ENCODE assay signal across 26 mouse cellular contexts in genomic region chr10:110380792-110381191, GRCm38 (mm10).
A peak's percentile ranks its signal among the peaks of the same experiment; 100 is the strongest.
DNase-seq lines count a peak whose midpoint lies in the region; ATAC-seq and TF ChIP-seq lines count a peak whose summit lies in the region.
"Had no signal": no experiment of that assay in that cellular context is flagged by ENCODE, and none has a peak within 500 bp of the region (broad histone marks: within the 10 kb centered on the region; RNA-seq: fewer than 3 reads in every experiment).

No protein-coding gene starts in this region.

- TF ChIP-seq CTCF in forebrain, postnatal 0 days (IDR thresholded peaks at IDR 0.05; ENCODE audit: low read depth) = no peak

- no peaks in the 10 kb centered on the region for H3K9me3 ChIP-seq in forebrain, embryonic 14.5 days (replicated peaks; ENCODE audit: control insufficient read depth, low read length)
- H3K9me3 ChIP-seq in forebrain, embryonic 10.5 days = no peaks in the 10 kb centered on the region
- H3K9me3 ChIP-seq in forebrain, postnatal 0 days (ENCODE audit: low read length) = no peaks in the 10 kb centered on the region
- no peaks in the 10 kb centered on the region for H3K9me3 ChIP-seq in forebrain, embryonic 11.5 days (ENCODE audit: control insufficient read depth, low read length)
- H3K9me3 ChIP-seq: embryonic facial prominence, embryonic 12.5 days; embryonic facial prominence, embryonic 15.5 days; heart, embryonic 10.5 days; heart, embryonic 13.5 days; hindbrain, embryonic 12.5 days; hindbrain, embryonic 15.5 days had no signal

- no peak overlapping the region for H3K27ac ChIP-seq in forebrain, embryonic 14.5 days (ENCODE audit: low read depth, low read length)
- no peak overlapping the region for H3K27ac ChIP-seq in forebrain, embryonic 10.5 days
- H3K27ac ChIP-seq in forebrain, postnatal 0 days (ENCODE audit: low read depth, low read length) = no peak overlapping the region
- H3K27ac ChIP-seq in forebrain, embryonic 11.5 days (ENCODE audit: low read depth, low read length) = no peak overlapping the region
- H3K27ac ChIP-seq: embryonic facial prominence, embryonic 12.5 days; embryonic facial prominence, embryonic 15.5 days; heart, adult 2 months; heart, embryonic 10.5 days; heart, embryonic 13.5 days; hindbrain, embryonic 12.5 days; hindbrain, embryonic 15.5 days had no signal

- no peak for ATAC-seq in forebrain, embryonic 14.5 days
- ATAC-seq in forebrain, postnatal 0 days = peak; percentile 76
- ATAC-seq in forebrain, embryonic 11.5 days (replicated peaks; ENCODE audit: low FRiP score) = no peak
- ATAC-seq: intestine, postnatal 0 days; Patski had no signal

- H3K36me3 ChIP-seq in forebrain, embryonic 14.5 days (ENCODE audit: control insufficient read depth, insufficient read depth, low read length) = no peaks in the 10 kb centered on the region
- no peaks in the 10 kb centered on the region for H3K36me3 ChIP-seq in forebrain, embryonic 10.5 days (replicated peaks)
- no peaks in the 10 kb centered on the region for H3K36me3 ChIP-seq in forebrain, postnatal 0 days (ENCODE audit: insufficient read depth)
- H3K36me3 ChIP-seq in forebrain, embryonic 11.5 days (ENCODE audit: control insufficient read depth, insufficient read depth, low read length) = no peaks in the 10 kb centered on the region
- H3K36me3 ChIP-seq: embryonic facial prominence, embryonic 12.5 days; embryonic facial prominence, embryonic 15.5 days; G1E; heart, embryonic 10.5 days; heart, embryonic 13.5 days; hindbrain, embryonic 12.5 days; hindbrain, embryonic 15.5 days had no signal

- peak; percentile 65 for DNase-seq in forebrain, embryonic 14.5 days (ENCODE audit: low spot score)
- no peak for DNase-seq in forebrain, embryonic 10.5 days (ENCODE audit: extremely low spot score, low spot score)
- peak; percentile 72 for DNase-seq in forebrain, postnatal 0 days
- DNase-seq in forebrain, embryonic 11.5 days (ENCODE audit: low spot score) = no peak
- DNase-seq in brain, adult 2 months (ENCODE audit: low read depth, low spot score) = peak; percentile 30
- no peak for DNase-seq in ovary, postnatal 36 days (ENCODE audit: low spot score)
- DNase-seq: adrenal gland, postnatal 10 days; adrenal gland, postnatal 36 days; B cell, adult 2 months; cerebellum, adult 11-12 months; cerebellum, adult 9-10 months; cerebellum, postnatal 25 days; gastrocnemius, postnatal 25 days; heart, adult 2 months; heart, postnatal 14 days; kidney, adult 2 months had no signal

- H3K4me3 ChIP-seq in forebrain, embryonic 14.5 days (ENCODE audit: low read depth, low read length) = no peak overlapping the region
- H3K4me3 ChIP-seq in forebrain, embryonic 10.5 days = no peak overlapping the region
- H3K4me3 ChIP-seq in forebrain, postnatal 0 days (ENCODE audit: low read depth, low read length) = no peak overlapping the region
- no peak overlapping the region for H3K4me3 ChIP-seq in forebrain, embryonic 11.5 days (ENCODE audit: low read depth, low read length)
- H3K4me3 ChIP-seq: embryonic facial prominence, embryonic 12.5 days; embryonic facial prominence, embryonic 15.5 days; heart, adult 2 months; heart, embryonic 10.5 days; heart, embryonic 13.5 days; hindbrain, embryonic 12.5 days; hindbrain, embryonic 15.5 days had no signal

- H3K27me3 ChIP-seq in forebrain, embryonic 14.5 days (replicated peaks; ENCODE audit: control insufficient read depth, insufficient read depth, low read length) = 0 out of 2 replicates have a peak, but pooled peaks cover 4% of the 10 kb centered on the region
- H3K27me3 ChIP-seq in forebrain, embryonic 10.5 days (ENCODE audit: poor library complexity, severe bottlenecking) = peaks cover 27% of the 10 kb centered on the region; the same call in 1 of the 2 replicates
- H3K27me3 ChIP-seq in forebrain, postnatal 0 days (ENCODE audit: insufficient read depth, low read length) = no peaks in the 10 kb centered on the region
- peaks cover 4% of the 10 kb centered on the region; the same call in 1 of the 2 replicates for H3K27me3 ChIP-seq in forebrain, embryonic 11.5 days (ENCODE audit: control insufficient read depth, insufficient read depth, low read length)
- H3K27me3 ChIP-seq: CH12.LX; embryonic facial prominence, embryonic 12.5 days; embryonic facial prominence, embryonic 15.5 days; heart, embryonic 13.5 days; hindbrain, embryonic 12.5 days; hindbrain, embryonic 15.5 days; Patski had no signal

- H3K4me2 ChIP-seq in forebrain, embryonic 14.5 days (ENCODE audit: low read length) = no peak overlapping the region
- no peak overlapping the region for H3K4me2 ChIP-seq in forebrain, postnatal 0 days (ENCODE audit: low read depth)
- H3K4me2 ChIP-seq in forebrain, embryonic 11.5 days (ENCODE audit: low read depth, low read length, severe bottlenecking) = no peak overlapping the region
- H3K4me2 ChIP-seq: embryonic facial prominence, embryonic 12.5 days; embryonic facial prominence, embryonic 15.5 days; heart, embryonic 13.5 days; hindbrain, embryonic 12.5 days; hindbrain, embryonic 15.5 days had no signal

- H3K9ac ChIP-seq in forebrain, embryonic 14.5 days (ENCODE audit: low read length) = no peak overlapping the region
- H3K9ac ChIP-seq in forebrain, postnatal 0 days = no peak overlapping the region
- H3K9ac ChIP-seq in forebrain, embryonic 11.5 days (ENCODE audit: low read length) = no peak overlapping the region
- H3K9ac ChIP-seq: embryonic facial prominence, embryonic 12.5 days; embryonic facial prominence, embryonic 15.5 days; heart, embryonic 13.5 days; hindbrain, embryonic 12.5 days; hindbrain, embryonic 15.5 days had no signal

- H3K4me1 ChIP-seq in forebrain, embryonic 14.5 days (ENCODE audit: control insufficient read depth, insufficient read depth, low read length) = peaks cover 3% of the 10 kb centered on the region; the same call in 1 of the 2 replicates
- no peaks in the 10 kb centered on the region for H3K4me1 ChIP-seq in forebrain, embryonic 10.5 days
- H3K4me1 ChIP-seq in forebrain, postnatal 0 days (ENCODE audit: insufficient read depth) = peaks cover 7% of the 10 kb centered on the region
- no peaks in the 10 kb centered on the region for H3K4me1 ChIP-seq in forebrain, embryonic 11.5 days (replicated peaks; ENCODE audit: control insufficient read depth, insufficient read depth, low read length)
- H3K4me1 ChIP-seq: embryonic facial prominence, embryonic 12.5 days; embryonic facial prominence, embryonic 15.5 days; heart, embryonic 10.5 days; heart, embryonic 13.5 days; hindbrain, embryonic 12.5 days had no signal

- 83% methylated on average over 2 of the region's 2 CpGs for WGBS in forebrain, embryonic 14.5 days
- 91% methylated on average over 2 of the region's 2 CpGs for WGBS in forebrain, embryonic 10.5 days
- WGBS in forebrain, postnatal 0 days = 52% methylated on average over 2 of the region's 2 CpGs
- WGBS in forebrain, embryonic 11.5 days = 98% methylated on average over 2 of the region's 2 CpGs

Comparison
In these comparisons a context has a peak if more than half of its experiments do, and no peak if none do; other contexts are left out.
1. DNase-seq: peak in forebrain, embryonic 14.5 days (single experiment), forebrain, postnatal 0 days (single experiment) and brain, adult 2 months (single experiment); none in forebrain, embryonic 10.5 days (single experiment), forebrain, embryonic 11.5 days (single experiment) and ovary, postnatal 36 days (single experiment).